Mouse (Mus musculus) cerebral cortex, adult 2 months (tissue): ENCODE results near the gene Ankrd39.

ENCODE experiments used
- WGBS: fragments of 180-500 bp; shearing (Covaris S2); methylation state at CpG from one replicate; pipeline ENCODE4 v1.1.7; 2018; 5-methylcytosine and 5-hydroxymethylcytosine counted together

The Ankrd39 gene

DNA sequence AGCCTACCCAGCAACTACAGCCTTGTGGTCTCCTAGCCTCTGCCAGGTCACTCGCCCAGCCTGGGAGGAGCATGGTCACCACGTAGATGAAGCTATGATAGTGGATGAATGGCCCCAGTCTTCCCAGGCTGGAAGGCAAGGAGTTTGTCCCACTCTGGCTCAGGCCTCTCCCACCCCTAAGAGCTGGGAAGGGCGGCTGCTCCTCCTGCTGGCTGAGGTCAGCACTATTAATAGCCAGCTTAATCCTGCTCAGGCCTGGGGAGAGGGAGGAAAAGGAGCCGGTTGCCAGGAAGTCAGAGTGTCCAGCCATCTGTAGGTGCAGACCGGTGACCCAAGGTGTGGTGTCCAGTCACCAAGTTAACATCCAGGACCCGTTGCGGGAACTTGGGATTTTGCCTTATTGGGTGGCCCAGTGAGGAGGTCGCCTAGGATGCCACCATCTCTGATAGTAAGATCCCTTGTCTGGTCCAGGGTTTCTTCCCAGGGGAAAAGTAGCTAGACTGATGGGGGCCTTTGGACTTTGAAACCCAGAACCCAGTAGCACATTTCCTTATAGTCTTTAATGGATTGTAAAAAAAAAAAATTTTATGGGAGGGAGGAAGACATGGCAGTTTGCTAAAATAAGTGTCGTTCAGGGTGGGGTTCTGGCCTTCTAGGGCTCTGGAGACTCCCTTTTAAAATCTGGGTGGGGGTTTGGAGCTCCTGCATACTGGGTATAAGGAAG lies 54.7 kb downstream of the Ankrd39 start:
- 57% methylated on average over 9 of the region's 9 CpGs for WGBS

DNA sequence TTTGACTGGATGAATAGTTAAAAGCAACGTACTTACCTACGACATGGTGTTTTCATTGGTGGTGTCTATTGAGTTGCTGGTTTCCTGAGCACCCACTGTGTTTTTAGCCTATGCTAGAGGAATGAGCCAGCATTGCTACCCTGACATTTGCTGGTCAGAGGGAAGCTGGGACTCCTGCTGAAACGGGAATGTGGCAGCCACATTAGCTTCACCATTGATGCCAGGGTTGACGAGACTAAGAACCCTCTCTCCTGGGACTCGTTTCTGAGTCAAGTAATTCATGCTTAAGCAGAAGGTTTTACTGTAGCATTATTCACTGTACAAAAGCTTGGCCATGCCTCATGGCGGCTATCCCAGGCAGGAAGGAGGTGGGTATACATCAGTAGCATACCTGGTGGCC lies 57.6 kb downstream of the Ankrd39 start:
- 77% methylated on average over 6 of the region's 6 CpGs for WGBS
